Mouse (Mus musculus): ENCODE measurements at regions not wholly inside any gene's neighbourhood (a gene's known extent, or its start where the extent isn't known, plus 50 kb on each side); places are given as distances from the start of the nearest gene placed in this dataset.
A peak's percentile ranks its signal among the peaks of the same experiment; 100 is the strongest.

DNA sequence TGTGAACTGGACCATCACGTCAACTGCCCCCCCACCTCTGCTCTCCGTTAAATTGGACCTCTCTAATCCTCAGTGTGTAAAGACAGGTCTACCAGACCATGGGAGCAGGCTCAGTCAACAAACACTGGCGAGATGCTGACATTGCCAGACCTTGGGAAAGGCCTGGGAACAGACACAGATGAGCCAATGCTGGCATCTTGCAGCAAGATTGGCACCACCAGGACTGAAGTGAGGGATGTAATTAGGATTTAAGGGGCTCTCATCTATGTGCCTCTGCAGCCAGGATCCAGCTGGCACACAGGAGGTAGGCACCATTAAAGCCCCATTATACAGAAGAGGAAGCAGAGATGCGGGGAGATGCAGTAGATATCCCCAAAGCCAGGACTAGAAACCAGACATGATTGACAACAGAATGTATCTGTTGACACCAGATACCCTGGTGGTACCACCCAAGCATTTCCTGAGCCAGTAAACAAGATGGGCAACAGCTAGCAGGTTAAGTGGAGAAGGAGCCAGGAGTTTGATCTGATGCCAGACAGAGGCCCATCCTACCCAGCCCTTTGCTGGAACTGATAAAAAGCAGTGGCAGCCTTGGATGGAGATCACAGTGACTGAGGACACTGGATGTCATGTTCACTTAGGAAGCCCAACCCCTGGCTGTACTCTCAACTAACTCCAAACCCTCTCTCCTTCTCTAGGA, 59.7 kb upstream of the Cplx2 start:
- Histone ChIP-seq H3K9ac (ENCODE audit: low read length) (no peak overlapping the region), H3K27me3 (ENCODE audit: control insufficient read depth, insufficient read depth, low read length) (no peaks in the 10 kb centered on the region), H3K9me3 (ENCODE audit: control insufficient read depth, low read length) (no peaks in the 10 kb centered on the region), H3K36me3 (ENCODE audit: control insufficient read depth, insufficient read depth, low read length) (no peaks in the 10 kb centered on the region), H3K4me1 (replicated peaks; ENCODE audit: control insufficient read depth, insufficient read depth) (0 out of 2 replicates have a peak, but pooled peaks cover 2% of the 10 kb centered on the region), H3K27ac (replicated peaks) (no peak overlapping the region), H3K4me2 (replicated peaks; ENCODE audit: low read depth) (no peak overlapping the region), H3K4me3 (ENCODE audit: low read depth, low read length) (no peak overlapping the region)
- 83% methylated on average over 4 of the region's 4 CpGs for WGBS
- ATAC-seq (ENCODE audit: low FRiP score, low TSS enrichment) (no peak), DNase-seq (ENCODE audit: low spot score) (no peak)
- TF ChIP-seq EP300 (optimal IDR thresholded peaks at IDR 0.05) (no peak), CTCF (IDR thresholded peaks at IDR 0.05; ENCODE audit: low read depth) (no peak)

DNA sequence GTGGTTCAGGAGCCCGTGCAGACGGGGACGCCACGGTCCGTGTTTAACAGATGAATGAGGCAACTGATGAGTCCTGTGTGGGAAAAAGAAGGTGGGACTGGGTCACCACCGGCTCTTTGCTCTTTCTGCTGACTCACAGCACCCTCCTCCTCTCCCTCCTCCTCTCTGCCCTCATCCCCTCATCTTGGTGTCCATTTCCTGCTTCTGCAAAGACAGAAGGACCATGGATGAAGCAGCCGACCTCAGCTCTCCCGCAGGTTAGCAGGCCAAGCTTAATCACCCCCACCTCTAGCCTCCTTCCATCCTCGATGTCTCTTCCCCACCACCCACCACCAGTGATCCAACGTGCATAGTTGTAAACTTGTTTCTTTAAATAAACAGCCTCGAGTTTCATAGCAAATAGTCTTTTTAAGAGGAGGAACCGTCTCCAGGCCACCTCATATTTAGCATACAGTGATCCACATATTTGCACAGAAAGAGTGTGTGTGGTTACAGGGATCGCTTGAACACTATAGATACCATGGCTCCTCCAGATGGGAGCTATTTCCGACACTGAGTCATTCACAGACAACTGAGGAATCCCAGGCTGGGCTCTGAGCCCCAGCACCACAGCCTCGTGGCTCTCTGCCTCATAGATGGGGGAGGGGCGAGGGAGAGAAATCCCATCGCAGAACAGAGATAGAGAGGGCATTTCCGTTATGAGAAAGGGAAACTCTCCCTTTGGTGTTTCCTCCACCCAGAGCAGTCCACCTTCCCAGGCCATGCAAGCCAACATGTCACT, 58.6 kb upstream of the Cplx2 start:
- Histone ChIP-seq H3K4me3 (ENCODE audit: low read depth, low read length) (no peak overlapping the region), H3K9me3 (ENCODE audit: control insufficient read depth, low read length) (no peaks in the 10 kb centered on the region), H3K4me2 (replicated peaks; ENCODE audit: low read depth) (no peak overlapping the region), H3K27me3 (ENCODE audit: control insufficient read depth, insufficient read depth, low read length) (no peaks in the 10 kb centered on the region), H3K27ac (replicated peaks) (no peak overlapping the region), H3K4me1 (replicated peaks; ENCODE audit: control insufficient read depth, insufficient read depth) (0 out of 2 replicates have a peak, but pooled peaks cover 2% of the 10 kb centered on the region), H3K9ac (ENCODE audit: low read length) (no peak overlapping the region), H3K36me3 (ENCODE audit: control insufficient read depth, insufficient read depth, low read length) (no peaks in the 10 kb centered on the region)
- TF ChIP-seq CTCF (IDR thresholded peaks at IDR 0.05; ENCODE audit: low read depth) (no peak), EP300 (optimal IDR thresholded peaks at IDR 0.05) (no peak)
- no peak for DNase-seq (ENCODE audit: low spot score)
- WGBS: 41% methylated on average over 17 of the region's 18 CpGs
- ATAC-seq (ENCODE audit: low FRiP score, low TSS enrichment): peak; percentile 74; the same call in 1 of the 2 replicates

DNA sequence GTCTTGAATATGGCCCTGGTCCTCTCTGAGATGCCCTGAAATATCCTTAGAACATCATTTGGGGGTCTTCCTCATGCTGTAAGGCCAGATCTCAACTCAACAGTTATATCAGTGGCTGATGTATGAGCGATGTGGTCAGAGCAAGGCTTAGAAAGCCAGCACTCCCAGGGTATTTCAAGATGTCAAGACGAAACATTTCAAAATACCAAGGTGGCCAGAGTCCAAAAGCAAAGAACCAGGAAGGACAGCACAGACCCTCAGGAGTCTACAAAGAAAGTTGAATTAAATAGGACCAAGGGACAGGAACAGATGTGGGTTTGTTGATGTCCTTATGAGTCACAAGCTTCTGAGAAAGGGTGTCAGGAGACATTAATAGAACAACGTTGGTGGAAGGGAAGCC, 55.8 kb upstream of the Cplx2 start:
- Histone ChIP-seq H3K4me1 (replicated peaks; ENCODE audit: control insufficient read depth, insufficient read depth) (0 out of 2 replicates have a peak, but pooled peaks cover 2% of the 10 kb centered on the region), H3K4me3 (ENCODE audit: low read depth, low read length) (no peak overlapping the region), H3K27me3 (ENCODE audit: control insufficient read depth, insufficient read depth, low read length) (no peaks in the 10 kb centered on the region), H3K36me3 (ENCODE audit: control insufficient read depth, insufficient read depth, low read length) (no peaks in the 10 kb centered on the region), H3K27ac (replicated peaks) (no peak overlapping the region), H3K9me3 (ENCODE audit: control insufficient read depth, low read length) (no peaks in the 10 kb centered on the region), H3K9ac (ENCODE audit: low read length) (no peak overlapping the region), H3K4me2 (replicated peaks; ENCODE audit: low read depth) (no peak overlapping the region)
- no peak for ATAC-seq (ENCODE audit: low FRiP score, low TSS enrichment)
- DNase-seq (ENCODE audit: low spot score): no peak
- 83% methylated on average over 3 of the region's 3 CpGs for WGBS
- TF ChIP-seq EP300 (optimal IDR thresholded peaks at IDR 0.05) (no peak), CTCF (IDR thresholded peaks at IDR 0.05; ENCODE audit: low read depth) (no peak)

GRCm38 (mm10) chr13:54316907-54317306, 54.2 kb upstream of the Cplx2 start:
- ATAC-seq (ENCODE audit: low FRiP score, low TSS enrichment): no peak
- no peaks in the 10 kb centered on the region for H3K9me3 ChIP-seq (ENCODE audit: control insufficient read depth, low read length)
- H3K9ac ChIP-seq (ENCODE audit: low read length): no peak overlapping the region
- no peak for DNase-seq (ENCODE audit: low spot score)
- H3K27ac ChIP-seq (replicated peaks): no peak overlapping the region
- H3K4me2 ChIP-seq (replicated peaks; ENCODE audit: low read depth): no peak overlapping the region
- no peaks in the 10 kb centered on the region for H3K27me3 ChIP-seq (ENCODE audit: control insufficient read depth, insufficient read depth, low read length)
- TF ChIP-seq CTCF (IDR thresholded peaks at IDR 0.05; ENCODE audit: low read depth) (no peak), EP300 (optimal IDR thresholded peaks at IDR 0.05) (no peak)
- H3K4me3 ChIP-seq (ENCODE audit: low read depth, low read length): no peak overlapping the region
- 90% methylated on average over 6 of the region's 6 CpGs for WGBS
- H3K4me1 ChIP-seq (replicated peaks; ENCODE audit: control insufficient read depth, insufficient read depth): 0 out of 2 replicates have a peak, but pooled peaks cover 2% of the 10 kb centered on the region
- H3K36me3 ChIP-seq (ENCODE audit: control insufficient read depth, insufficient read depth, low read length): no peaks in the 10 kb centered on the region

- no peak overlapping the region for H3K4me3 ChIP-seq (ENCODE audit: low read depth, low read length)
- TF ChIP-seq CTCF (IDR thresholded peaks at IDR 0.05; ENCODE audit: low read depth) (no peak), EP300 (optimal IDR thresholded peaks at IDR 0.05) (no peak)
- H3K4me1 ChIP-seq (replicated peaks; ENCODE audit: control insufficient read depth, insufficient read depth): 0 out of 2 replicates have a peak, but pooled peaks cover 1% of the 10 kb centered on the region
- WGBS: 92% methylated on average over 4 of the region's 4 CpGs
- no peaks in the 10 kb centered on the region for H3K9me3 ChIP-seq (ENCODE audit: control insufficient read depth, low read length)
- no peaks in the 10 kb centered on the region for H3K36me3 ChIP-seq (ENCODE audit: control insufficient read depth, insufficient read depth, low read length)
- no peaks in the 10 kb centered on the region for H3K27me3 ChIP-seq (ENCODE audit: control insufficient read depth, insufficient read depth, low read length)
- H3K4me2 ChIP-seq (replicated peaks; ENCODE audit: low read depth): no peak overlapping the region
- DNase-seq (ENCODE audit: low spot score) (no peak), ATAC-seq (ENCODE audit: low FRiP score, low TSS enrichment) (no peak)
- no peak overlapping the region for H3K27ac ChIP-seq (replicated peaks)
- no peak overlapping the region for H3K9ac ChIP-seq (ENCODE audit: low read length)
Measured at GRCm38 (mm10) chr13:54318161-54318560, 53.0 kb upstream of the Cplx2 start.

DNA sequence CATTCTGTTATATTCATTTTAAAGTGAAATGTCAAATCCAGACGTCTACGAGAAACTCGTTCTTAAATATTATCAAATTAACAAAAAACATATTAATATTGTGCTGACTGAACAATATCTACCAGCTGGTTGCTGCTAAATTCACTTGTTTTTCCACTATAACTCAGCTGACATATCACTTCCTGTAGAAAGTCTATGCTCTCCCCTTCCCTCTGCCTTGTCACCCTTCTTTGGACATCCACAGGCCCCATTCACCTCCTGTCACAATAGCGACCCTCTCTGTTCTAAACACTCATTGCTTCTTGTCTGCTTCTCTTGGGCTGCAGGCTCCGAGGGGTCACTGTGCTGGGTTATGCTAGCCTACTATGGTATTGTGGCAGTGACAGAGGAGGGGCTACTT, 52.5 kb upstream of the Cplx2 start:
- Histone ChIP-seq H3K27me3 (ENCODE audit: control insufficient read depth, insufficient read depth, low read length) (no peaks in the 10 kb centered on the region), H3K4me3 (ENCODE audit: low read depth, low read length) (no peak overlapping the region), H3K4me2 (replicated peaks; ENCODE audit: low read depth) (no peak overlapping the region), H3K27ac (replicated peaks) (no peak overlapping the region), H3K9me3 (ENCODE audit: control insufficient read depth, low read length) (no peaks in the 10 kb centered on the region), H3K9ac (ENCODE audit: low read length) (no peak overlapping the region), H3K4me1 (replicated peaks; ENCODE audit: control insufficient read depth, insufficient read depth) (no peaks in the 10 kb centered on the region), H3K36me3 (ENCODE audit: control insufficient read depth, insufficient read depth, low read length) (no peaks in the 10 kb centered on the region)
- WGBS: 74% methylated on average over 5 of the region's 5 CpGs
- no peak for ATAC-seq (ENCODE audit: low FRiP score, low TSS enrichment)
- TF ChIP-seq CTCF (IDR thresholded peaks at IDR 0.05; ENCODE audit: low read depth) (no peak), EP300 (optimal IDR thresholded peaks at IDR 0.05) (no peak)
- no peak for DNase-seq (ENCODE audit: low spot score)
